Mouse (Mus musculus) brown adipose tissue, adult 24 weeks (tissue): Measurements from ENCODE around the gene Hoxa13. TPM values are rescaled to one million over a fixed set of nuclear protein-coding genes. Genes with fewer than 3 reads are reported as not detected.
A peak's percentile ranks its signal among the peaks of the same experiment; 100 is the strongest.

Source experiments
- H3K27ac ChIP-seq: fragments of 200-500 bp; replicated peaks from 2 replicates; pipeline ENCODE4 v1.5.1; 2012; ENCODE audit warnings: low read depth, mild to moderate bottlenecking, low read length
- H3K4me1 ChIP-seq: fragments of 200-500 bp; 2 replicates; pipeline ENCODE4 v1.6.1; 2012; ENCODE audit warnings: low read length, mixed read lengths; ENCODE audit not compliant: control insufficient read depth, insufficient read depth, insufficient read length
- H3K4me3 ChIP-seq: fragments of 200-500 bp; 2 replicates; pipeline ENCODE4 v1.5.1; 2012; ENCODE audit warnings: low read depth, mild to moderate bottlenecking, low read length, moderate library complexity; ENCODE audit not compliant: insufficient read depth
- polyA plus RNA-seq: library from polyadenylated mRNA; stranded (reverse); fragments of >200 nt; gene quantifications from 2 replicates; pipeline ENCODE4 v1.2.4, GENCODE M21; 2012; ENCODE audit not compliant: missing spikeins, insufficient read depth, insufficient read length

Gene Hoxa13
- polyA plus RNA-seq, 1 experiment = not detected

DNA sequence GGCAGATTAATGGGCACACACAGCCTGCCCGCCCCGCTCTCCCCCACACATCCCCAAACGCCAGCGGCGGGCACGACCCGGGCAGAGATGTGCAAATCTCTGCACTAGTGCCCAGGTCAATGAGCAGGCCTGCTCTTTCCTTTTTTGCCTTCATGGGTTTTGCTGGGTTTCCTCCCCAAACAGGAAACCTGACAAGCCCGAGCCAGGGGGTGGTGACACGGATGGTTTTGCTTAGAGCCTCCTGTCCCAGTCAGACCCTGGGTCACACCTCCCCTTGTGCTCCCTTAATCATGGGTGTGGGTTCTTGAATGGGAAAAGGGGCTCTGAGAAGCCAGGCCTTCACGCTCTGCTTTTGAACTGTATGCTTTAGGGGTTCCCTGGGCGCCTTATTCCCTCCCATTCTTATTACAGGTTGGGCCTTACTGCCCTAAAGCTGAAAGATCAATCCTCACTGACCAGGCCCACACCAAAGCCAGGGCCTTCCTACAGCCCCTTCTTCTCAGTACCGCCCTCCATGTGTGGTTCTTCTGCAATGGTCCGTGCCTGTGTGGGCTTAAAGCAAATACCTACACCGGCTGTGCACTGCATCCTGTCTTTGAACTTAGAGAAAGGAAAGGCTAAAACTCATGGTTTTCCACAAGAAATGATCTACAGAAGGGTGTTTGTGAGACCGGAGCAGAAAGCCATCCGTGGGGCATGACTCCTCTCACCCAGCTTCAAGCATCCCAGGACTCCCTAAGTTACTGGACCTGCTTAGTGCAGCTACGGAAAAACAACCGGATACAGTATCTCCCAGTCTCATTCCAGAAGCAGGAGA lies 51.6 kb downstream of the Hoxa13 start:
- Histone ChIP-seq H3K4me3 (peak overlapping the region; percentile 54), H3K4me1 (0 out of 2 replicates have a peak, but pooled peaks cover 3% of the 10 kb centered on the region), H3K27ac (peak overlapping the region; percentile 24; the same call in 1 of the 2 replicates)

DNA sequence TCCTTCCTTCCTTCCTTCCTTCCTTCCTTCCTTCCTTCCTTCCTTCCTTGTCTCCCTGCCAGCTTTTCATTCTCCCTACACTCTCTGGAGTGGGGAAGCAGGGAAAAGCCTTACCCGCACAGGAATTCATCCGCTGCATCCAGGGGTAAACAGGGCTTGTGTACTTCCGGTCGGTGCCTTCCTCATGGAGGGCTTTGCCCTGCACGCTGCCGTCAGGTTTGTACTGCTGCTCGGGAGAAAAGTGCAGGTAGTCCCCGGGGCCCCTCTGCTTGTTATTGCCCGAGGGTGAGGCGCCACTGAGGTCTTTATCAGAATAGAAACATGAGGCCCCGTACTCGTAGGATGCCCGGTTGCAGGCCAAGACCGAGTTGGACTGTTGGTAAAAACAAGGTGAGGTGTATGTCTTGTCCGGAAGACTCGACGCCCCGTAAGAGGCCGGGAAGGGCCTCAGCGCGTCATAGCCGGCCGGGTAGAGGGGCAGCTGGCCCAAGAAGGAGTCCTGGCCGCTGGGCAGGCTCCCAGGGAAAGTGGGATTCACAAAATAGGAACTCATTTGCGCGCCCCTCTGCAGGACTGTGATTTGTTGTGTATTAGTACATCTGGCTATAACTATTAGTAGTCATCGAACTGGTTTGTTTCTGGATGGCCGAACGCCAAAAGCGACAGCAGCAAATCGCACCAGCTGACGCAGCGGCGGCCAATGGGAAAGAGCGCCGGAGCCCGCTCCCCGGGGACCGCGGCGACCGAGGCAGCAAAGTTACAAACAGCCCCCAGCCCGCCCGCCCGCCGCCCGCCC lies 52.4 kb downstream of the Hoxa13 start, which contains the start of gene Hoxa6:
Gene Hoxa6 (minus strand): TSS at position 651 of the 796 bp plus-strand sequence.
- H3K4me3 ChIP-seq = peak within 1 kb of the TSS; percentile 73
- H3K27ac ChIP-seq = peak within 1 kb of the TSS; percentile 43; the same call in 1 of the 2 replicates

More for the DNA sequence above, 52.4 kb downstream of the Hoxa13 start, which contains the start of gene Hoxa6:
- H3K4me1 ChIP-seq = 0 out of 2 replicates have a peak, but pooled peaks cover 3% of the 10 kb centered on the region

Other genes starting within 250 kb of the Hoxa13 start
- 55.2 and 82.3 TPM in 2 replicates for gene Skap2, start 248.3 kb downstream of the Hoxa13 start, polyA plus RNA-seq
- gene Hoxa1, start 102.6 kb downstream of the Hoxa13 start, polyA plus RNA-seq = 0.50 and 0.99 TPM in 2 replicates
- gene Hoxa2, start 96.0 kb downstream of the Hoxa13 start, polyA plus RNA-seq = 2.9 TPM in 1 of 2 replicates, not detected in the other
- not detected in 2 replicates for gene 5730596B20Rik, start 83.4 kb downstream of the Hoxa13 start, polyA plus RNA-seq
- gene Hoxa4, start 69.1 kb downstream of the Hoxa13 start, polyA plus RNA-seq = 14.0 and 26.4 TPM in 2 replicates
- gene Hoxa5, start 56.3 kb downstream of the Hoxa13 start, polyA plus RNA-seq = 35.9 and 39.4 TPM in 2 replicates
- gene Hoxa6, start 52.2 kb downstream of the Hoxa13 start, polyA plus RNA-seq = not detected in 2 replicates
- gene Hoxa3, start 47.5 kb downstream of the Hoxa13 start, polyA plus RNA-seq = 4.7 and 5.4 TPM in 2 replicates
- not detected in 2 replicates for gene Gm28308, start 47.5 kb downstream of the Hoxa13 start, polyA plus RNA-seq
- gene Hoxa7, start 39.0 kb downstream of the Hoxa13 start, polyA plus RNA-seq = 11.4 and 11.5 TPM in 2 replicates
- 1.7 TPM in 1 of 2 replicates, not detected in the other for gene Hoxa9, start 29.8 kb downstream of the Hoxa13 start, polyA plus RNA-seq
- gene Hoxa10, start 20.0 kb downstream of the Hoxa13 start, polyA plus RNA-seq = not detected in 2 replicates
- gene Hoxa11, start 15.1 kb downstream of the Hoxa13 start, polyA plus RNA-seq = not detected in 2 replicates
- gene Evx1, start 52.6 kb upstream of the Hoxa13 start, polyA plus RNA-seq = not detected in 2 replicates